Mouse (Mus musculus) heart, embryonic 12.5 days (tissue): Measurements from ENCODE around the gene Rbm28. TPM values are rescaled to one million over a fixed set of nuclear protein-coding genes. Genes with fewer than 3 reads are reported as not detected.

Experiments used
- ATAC-seq: fragments of 200-750 bp; cut with Nextera tagmentation; 2 replicates; pipeline ENCODE4 v1.8.0; 2017; ENCODE audit warnings: moderate TSS enrichment, moderate library complexity; ENCODE audit not compliant: insufficient number of reproducible peaks, low FRiP score
- H3K27ac ChIP-seq: fragments of 300-500 bp; sonication (generic); 2 replicates; pipeline ENCODE4 v1.5.1; 2016; ENCODE audit warnings: mild to moderate bottlenecking, moderate library complexity; ENCODE audit not compliant: poor library complexity, severe bottlenecking
- H3K27me3 ChIP-seq: fragments of 300-500 bp; sonication (generic); replicated peaks from 2 replicates; pipeline ENCODE4 v1.6.1; 2016; ENCODE audit warnings: mild to moderate bottlenecking, moderate library complexity
- H3K36me3 ChIP-seq: fragments of 300-500 bp; sonication (generic); 2 replicates; pipeline ENCODE4 v1.6.1; 2016; ENCODE audit warnings: mild to moderate bottlenecking, moderate library complexity
- H3K4me1 ChIP-seq: fragments of 300-500 bp; sonication (generic); replicated peaks from 2 replicates; pipeline ENCODE4 v1.6.1; 2016; ENCODE audit warnings: mild to moderate bottlenecking
- H3K4me2 ChIP-seq: fragments of 300-500 bp; sonication (generic); 2 replicates; pipeline ENCODE4 v1.6.1; 2016; ENCODE audit warnings: mild to moderate bottlenecking, moderate library complexity
- H3K4me3 ChIP-seq: fragments of 300-500 bp; sonication (generic); 2 replicates; pipeline ENCODE4 v1.5.1; 2016; ENCODE audit warnings: mild to moderate bottlenecking
- H3K9ac ChIP-seq: fragments of 300-500 bp; sonication (generic); 2 replicates; pipeline ENCODE4 v1.6.1; 2016; ENCODE audit warnings: mild to moderate bottlenecking, moderate library complexity
- H3K9me3 ChIP-seq: fragments of 300-500 bp; sonication (generic); replicated peaks from 2 replicates; pipeline ENCODE4 v1.6.1; 2016; ENCODE audit warnings: mild to moderate bottlenecking, moderate library complexity
- WGBS: fragments of 180-500 bp; shearing (Covaris S2); methylation state at CpG from one replicate; pipeline ENCODE4 v1.1.7; 2016; 5-methylcytosine and 5-hydroxymethylcytosine counted together
- polyA plus RNA-seq: library from polyadenylated mRNA; unstranded; fragments of >200 nt; fragmentation: Nextera tagmentation; extraction: Ambion mirVana; gene quantifications from 2 replicates; pipeline ENCODE4 v1.2.1, GENCODE M21; 2016

Gene Rbm28
- polyA plus RNA-seq, 1 experiment from 2014 or later = 32.4 TPM

DNA sequence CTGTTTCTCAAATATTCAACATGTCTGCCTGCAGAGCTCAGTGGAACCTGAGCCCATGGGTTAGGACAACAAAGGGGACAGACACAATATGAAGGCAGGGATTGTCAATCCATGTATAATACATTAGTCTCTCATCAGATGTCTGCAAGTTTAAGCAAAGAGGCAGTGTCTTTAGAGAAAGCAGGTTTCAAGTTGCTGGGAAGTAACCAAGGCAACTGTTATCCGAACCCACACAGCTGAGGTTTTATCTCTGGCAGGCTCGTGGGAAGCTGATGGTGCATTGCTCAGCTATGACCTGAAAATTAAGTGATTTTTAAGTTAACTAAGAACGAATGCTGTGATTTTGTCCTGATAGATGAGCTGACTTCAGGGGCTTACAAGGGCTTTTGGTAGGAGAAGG, 64.4 kb downstream of the Rbm28 start:
- Histone ChIP-seq H3K4me3 (no peak overlapping the region), H3K27me3 (no peaks in the 10 kb centered on the region), H3K4me2 (no peak overlapping the region), H3K4me1 (no peaks in the 10 kb centered on the region), H3K27ac (no peak overlapping the region), H3K9ac (no peak overlapping the region), H3K36me3 (no peaks in the 10 kb centered on the region), H3K9me3 (0 out of 2 replicates have a peak, but pooled peaks cover 5% of the 10 kb centered on the region)
- ATAC-seq = no peak
- 15% methylated on average over 3 of the region's 3 CpGs for WGBS

DNA sequence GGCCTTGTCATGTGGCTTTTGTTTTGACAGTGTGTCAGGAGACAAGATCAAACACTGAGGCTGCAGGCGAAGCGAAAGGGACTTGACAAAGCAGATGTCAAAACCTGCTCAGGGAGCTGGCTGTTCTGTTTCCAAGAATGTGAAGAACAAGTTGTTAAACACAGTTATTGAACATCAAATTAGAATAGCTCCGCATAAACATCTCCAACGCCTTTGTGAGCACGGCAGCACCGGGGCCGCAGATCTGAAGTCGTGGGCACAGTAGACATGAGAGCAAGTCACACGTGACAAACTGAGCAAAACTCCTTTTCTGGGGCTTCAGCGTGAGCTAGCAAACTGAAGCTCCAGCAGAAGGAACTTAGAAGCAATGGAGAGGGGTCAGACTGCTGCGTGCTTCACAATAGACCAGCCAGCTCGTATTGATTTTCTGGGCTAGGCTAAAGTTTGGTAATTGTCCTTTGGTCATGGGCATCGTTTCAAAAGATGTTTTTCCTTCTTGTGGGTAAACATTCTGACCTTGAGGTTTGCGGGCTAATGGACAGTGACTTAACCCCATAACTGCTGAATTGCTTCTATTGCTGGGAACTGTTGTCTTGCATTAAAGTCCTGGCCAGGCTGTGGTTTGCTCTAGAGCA, 65.2 kb downstream of the Rbm28 start:
- ATAC-seq = no peak
- Histone ChIP-seq H3K27me3 (no peaks in the 10 kb centered on the region), H3K36me3 (no peaks in the 10 kb centered on the region), H3K4me1 (no peaks in the 10 kb centered on the region), H3K4me3 (no peak overlapping the region), H3K27ac (no peak overlapping the region), H3K9me3 (0 out of 2 replicates have a peak, but pooled peaks cover 8% of the 10 kb centered on the region), H3K9ac (no peak overlapping the region), H3K4me2 (no peak overlapping the region)
- WGBS = 70% methylated on average over 14 of the region's 14 CpGs

DNA sequence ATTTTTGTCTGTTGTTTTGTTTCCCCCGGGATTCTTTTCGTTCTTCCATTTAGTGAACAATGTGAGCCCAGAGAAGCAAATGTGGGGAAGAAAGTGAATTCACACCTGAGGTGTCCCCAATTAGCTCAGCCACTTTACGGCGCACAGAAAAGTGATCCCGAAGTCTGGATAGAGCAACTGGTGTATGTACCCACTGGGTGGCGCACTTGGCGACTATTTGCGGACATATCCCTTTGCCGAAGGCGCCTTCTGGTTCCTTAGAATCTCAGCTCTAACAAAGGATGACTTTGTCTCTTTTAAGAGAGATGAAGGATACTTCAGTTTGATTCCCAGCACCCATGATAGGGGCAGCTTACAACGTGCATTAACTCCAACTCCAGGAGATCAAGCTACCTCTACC, 71.9 kb downstream of the Rbm28 start:
- Histone ChIP-seq H3K4me3 (no peak overlapping the region), H3K27ac (no peak overlapping the region), H3K4me2 (no peak overlapping the region), H3K9ac (no peak overlapping the region), H3K4me1 (no peaks in the 10 kb centered on the region), H3K36me3 (no peaks in the 10 kb centered on the region), H3K27me3 (no peaks in the 10 kb centered on the region), H3K9me3 (peaks cover 26% of the 10 kb centered on the region)
- 48% methylated on average over 11 of the region's 11 CpGs for WGBS
- ATAC-seq = no peak

DNA sequence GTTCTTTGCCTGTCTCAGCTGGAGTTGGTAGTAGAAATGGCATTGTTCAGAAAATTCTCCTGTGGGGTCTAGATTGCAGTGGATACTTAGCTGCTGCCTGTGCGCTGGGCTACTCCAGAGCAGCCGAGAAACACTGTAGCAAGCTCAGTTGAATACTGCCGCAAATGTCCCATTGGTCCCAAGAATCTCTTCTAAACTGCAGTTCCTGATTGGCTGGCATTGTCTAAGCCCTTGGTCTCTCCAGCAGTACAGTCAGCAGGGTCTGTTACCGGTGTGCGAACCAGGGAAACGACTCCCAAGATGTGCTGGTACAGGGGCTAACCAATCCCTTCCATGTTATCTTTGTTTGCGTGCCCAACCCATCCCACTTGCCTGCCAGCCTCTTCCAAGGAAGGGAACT, 72.6 kb downstream of the Rbm28 start:
- Histone ChIP-seq H3K27me3 (no peaks in the 10 kb centered on the region), H3K27ac (no peak overlapping the region), H3K9me3 (peaks cover 26% of the 10 kb centered on the region), H3K4me1 (no peaks in the 10 kb centered on the region), H3K9ac (no peak overlapping the region), H3K4me2 (no peak overlapping the region), H3K36me3 (no peaks in the 10 kb centered on the region), H3K4me3 (no peak overlapping the region)
- 76% methylated on average over 7 of the region's 7 CpGs for WGBS
- no peak for ATAC-seq

DNA sequence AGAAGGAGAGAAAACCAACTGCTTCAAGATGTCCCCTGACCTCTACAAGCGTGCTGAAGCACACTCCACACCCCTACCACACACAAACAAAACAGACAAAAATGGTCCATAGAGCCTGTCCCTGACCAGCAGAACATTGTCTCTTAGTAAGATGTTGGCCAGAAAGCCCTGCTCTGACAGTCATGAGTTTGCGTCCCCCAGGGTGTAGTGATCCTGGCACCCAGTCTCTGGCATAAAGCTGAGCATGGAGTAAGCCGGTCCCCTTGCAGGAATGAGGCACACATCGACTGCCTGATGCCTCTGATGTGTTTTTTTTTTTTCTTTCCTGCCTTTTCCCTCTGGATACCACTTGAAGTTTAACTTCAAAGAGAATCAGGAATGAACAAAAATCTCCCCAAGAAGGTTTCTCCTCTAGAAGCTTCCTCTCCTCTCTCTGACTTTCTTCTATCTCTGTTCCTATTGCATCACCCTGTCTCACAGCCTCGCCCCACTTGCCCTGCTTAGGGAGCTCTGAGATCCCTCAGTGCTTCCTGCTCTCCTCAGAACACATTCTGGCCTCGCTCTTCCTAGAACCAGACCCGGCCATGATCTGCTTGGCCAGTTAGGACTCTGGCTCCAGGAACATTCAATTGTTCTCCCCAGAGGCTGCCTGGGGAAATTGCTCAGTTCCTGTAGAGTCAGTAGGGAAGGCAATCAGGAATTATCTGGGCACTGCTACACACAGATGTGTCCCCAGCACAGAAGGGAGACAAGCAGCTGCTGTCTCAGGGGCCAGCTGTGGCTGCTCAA, 76.7 kb downstream of the Rbm28 start:
- ATAC-seq = no peak

DNA sequence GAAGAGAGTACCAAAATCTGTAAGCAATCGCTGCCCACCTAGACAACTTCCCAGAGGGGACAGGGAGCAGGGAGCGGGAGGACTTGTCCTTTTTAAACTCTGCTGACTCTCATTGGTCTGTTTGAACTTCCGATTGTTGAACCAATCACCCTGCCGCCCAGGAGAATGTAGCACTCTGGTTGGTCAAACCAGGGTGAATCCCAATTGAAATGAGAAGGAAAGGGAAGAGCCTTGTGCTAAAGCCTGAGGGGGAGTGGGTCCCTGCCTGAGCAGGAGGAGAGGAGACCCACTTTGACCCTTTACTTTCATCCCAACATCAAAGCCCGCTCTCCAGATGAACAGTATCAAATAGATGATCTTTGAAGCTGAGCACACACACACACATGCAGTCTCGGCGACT, 80.4 kb downstream of the Rbm28 start:
- Histone ChIP-seq H3K9me3 (no peaks in the 10 kb centered on the region), H3K27me3 (no peaks in the 10 kb centered on the region), H3K27ac (no peak overlapping the region), H3K4me3 (no peak overlapping the region), H3K4me1 (no peaks in the 10 kb centered on the region), H3K36me3 (no peaks in the 10 kb centered on the region), H3K9ac (no peak overlapping the region), H3K4me2 (no peak overlapping the region)
- ATAC-seq = no peak
- WGBS = 63% methylated on average over 7 of the region's 7 CpGs

More for the DNA sequence above, 76.7 kb downstream of the Rbm28 start:
- WGBS = 56% methylated on average over 7 of the region's 7 CpGs
- H3K4me3 ChIP-seq = no peak overlapping the region
- no peaks in the 10 kb centered on the region for H3K36me3 ChIP-seq
- no peaks in the 10 kb centered on the region for H3K4me1 ChIP-seq
- no peak overlapping the region for H3K4me2 ChIP-seq
- H3K27me3 ChIP-seq = no peaks in the 10 kb centered on the region
- H3K27ac ChIP-seq = no peak overlapping the region
- no peak overlapping the region for H3K9ac ChIP-seq
- peaks cover 13% of the 10 kb centered on the region for H3K9me3 ChIP-seq

DNA sequence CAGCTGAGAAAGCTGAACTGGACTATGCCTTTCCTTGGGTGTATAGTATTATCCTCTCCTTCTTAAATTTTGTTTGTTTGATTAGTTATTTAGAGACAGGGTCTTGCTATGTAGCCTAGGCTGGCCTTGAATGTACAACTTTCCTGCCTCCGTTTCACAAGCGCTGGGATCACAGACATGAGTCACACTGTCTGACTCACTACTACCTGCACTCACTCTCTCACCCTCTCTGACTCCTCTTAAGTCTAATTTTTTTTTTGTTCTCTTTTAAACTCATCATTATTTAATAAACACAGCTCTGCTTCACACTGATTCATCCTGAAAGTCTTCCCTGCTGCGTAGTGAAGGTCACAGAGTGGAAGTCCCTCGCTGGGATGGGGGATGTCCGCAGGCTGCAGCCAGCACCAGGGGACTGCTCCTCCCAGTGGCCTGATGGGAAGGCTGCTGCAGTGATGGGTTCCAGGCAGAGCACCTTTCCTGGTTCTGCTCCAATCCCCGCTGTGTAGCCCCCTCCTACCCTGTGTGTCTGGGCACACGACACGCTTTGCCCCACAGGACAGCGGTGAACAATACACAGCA, 81.9 kb downstream of the Rbm28 start:
- Histone ChIP-seq H3K36me3 (no peaks in the 10 kb centered on the region), H3K4me2 (no peak overlapping the region), H3K27ac (no peak overlapping the region), H3K27me3 (no peaks in the 10 kb centered on the region), H3K9me3 (no peaks in the 10 kb centered on the region), H3K4me3 (no peak overlapping the region), H3K9ac (no peak overlapping the region), H3K4me1 (no peaks in the 10 kb centered on the region)
- no peak for ATAC-seq
- WGBS = 40% methylated on average over 9 of the region's 9 CpGs

DNA sequence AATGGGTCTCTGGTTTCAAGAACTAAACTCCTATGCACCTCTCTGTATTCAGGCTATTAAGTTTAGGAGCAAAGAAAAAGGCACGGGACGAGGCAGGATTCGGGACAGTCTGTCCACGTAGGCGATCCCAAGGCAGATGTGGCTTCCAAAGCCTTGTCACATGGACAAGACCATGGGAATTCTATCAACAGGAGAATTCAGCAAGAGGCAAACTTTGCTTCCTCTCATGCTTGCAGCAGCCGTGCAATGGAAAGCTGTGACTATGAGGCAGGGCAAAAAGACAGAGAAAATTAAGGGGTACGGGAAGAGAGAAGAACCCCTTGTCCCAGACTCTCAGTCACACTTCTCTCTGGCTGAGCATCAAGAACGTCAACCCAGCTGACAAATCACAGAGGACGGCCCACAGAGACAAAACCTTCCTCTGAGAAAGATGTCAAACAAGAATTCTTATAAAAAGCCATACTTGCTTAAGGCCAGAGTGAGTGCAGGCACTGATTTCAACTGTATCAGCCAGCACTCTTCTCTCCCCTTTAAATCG, 82.9 kb downstream of the Rbm28 start:
- ATAC-seq = no peak

DNA sequence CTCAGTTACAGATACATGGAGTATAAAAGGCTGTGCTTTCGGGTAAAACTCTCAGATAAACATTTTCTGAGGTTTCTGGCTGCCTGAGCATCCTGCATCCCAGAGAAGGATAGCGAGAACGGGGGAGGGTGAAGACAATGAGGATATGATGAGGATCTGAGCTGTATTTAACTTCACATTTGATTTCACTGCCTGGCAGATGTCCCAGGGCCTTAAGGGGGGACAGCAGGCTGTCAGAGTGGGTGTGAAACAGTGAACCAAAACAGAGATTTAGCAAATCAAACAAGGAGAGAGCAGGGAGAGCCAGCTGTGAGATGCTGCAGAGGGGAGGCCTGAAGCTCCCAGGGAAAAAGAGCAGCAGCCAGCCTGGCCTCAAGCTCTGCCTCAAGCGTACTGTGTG, 85.5 kb downstream of the Rbm28 start:
- no peak for ATAC-seq
- WGBS = 51% methylated on average over 4 of the region's 4 CpGs
- Histone ChIP-seq H3K4me2 (no peak overlapping the region), H3K27me3 (no peaks in the 10 kb centered on the region), H3K36me3 (no peaks in the 10 kb centered on the region), H3K4me3 (no peak overlapping the region), H3K9ac (no peak overlapping the region), H3K9me3 (no peaks in the 10 kb centered on the region), H3K27ac (no peak overlapping the region), H3K4me1 (no peaks in the 10 kb centered on the region)

More for the DNA sequence above, 82.9 kb downstream of the Rbm28 start:
- H3K4me2 ChIP-seq = no peak overlapping the region
- no peak overlapping the region for H3K27ac ChIP-seq
- H3K4me1 ChIP-seq = no peaks in the 10 kb centered on the region
- no peaks in the 10 kb centered on the region for H3K36me3 ChIP-seq
- H3K9me3 ChIP-seq = no peaks in the 10 kb centered on the region
- 77% methylated on average over 10 of the region's 10 CpGs for WGBS
- no peak overlapping the region for H3K9ac ChIP-seq
- no peaks in the 10 kb centered on the region for H3K27me3 ChIP-seq
- no peak overlapping the region for H3K4me3 ChIP-seq

DNA sequence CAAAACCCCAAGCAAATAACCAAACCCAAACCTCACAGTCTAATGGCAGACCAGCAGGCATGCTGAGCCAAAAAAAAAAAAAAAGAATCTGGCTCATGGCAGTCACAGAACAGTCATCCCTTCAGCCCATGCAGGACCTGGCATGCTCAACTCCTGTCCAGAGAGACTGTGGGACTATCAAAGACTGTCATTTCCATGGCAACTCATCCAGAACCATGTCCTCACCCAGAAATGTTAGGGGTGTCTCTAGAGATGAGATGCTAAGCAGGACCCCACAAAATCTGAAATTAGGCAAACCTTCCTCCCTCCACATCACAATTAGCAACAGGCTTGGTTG, 90.7 kb downstream of the Rbm28 start:
- H3K9ac ChIP-seq = no peak overlapping the region
- H3K9me3 ChIP-seq = no peaks in the 10 kb centered on the region
- no peak for ATAC-seq
- H3K4me1 ChIP-seq = no peaks in the 10 kb centered on the region
- H3K4me2 ChIP-seq = no peak overlapping the region
- H3K27ac ChIP-seq = no peak overlapping the region
- 0 out of 2 replicates have a peak, but pooled peaks cover 4% of the 10 kb centered on the region for H3K27me3 ChIP-seq
- H3K4me3 ChIP-seq = no peak overlapping the region
- H3K36me3 ChIP-seq = no peaks in the 10 kb centered on the region
